Mouse (Mus musculus) layer of hippocampus, adult 2 months (tissue): Measurements from ENCODE around the gene Myo19. TPM values are rescaled to one million over a fixed set of nuclear protein-coding genes. Genes with fewer than 3 reads are reported as not detected.

Experiments used
- DNase-seq, 2 experiments: peaks; one replicate each; pipeline ENCODE4 v3.0.0; 2022; ENCODE audit warnings: low spot score in 2 of 2
- H3K27ac ChIP-seq: fragments of 200-600 bp; 2 replicates; pipeline ENCODE4 v1.8.1; 2022
- H3K4me3 ChIP-seq: fragments of 200-600 bp; 2 replicates; pipeline ENCODE4 v1.8.1; 2022; ENCODE audit warnings: mild to moderate bottlenecking
- CTCF ChIP-seq: fragments of 200-600 bp; conservative IDR thresholded peaks from 2 replicates; pipeline ENCODE4 v1.8.1; 2022; ENCODE audit warnings: antibody characterized with exemption, mild to moderate bottlenecking, moderate library complexity
- microRNA-seq, 2 experiments: library from miRNA; unstranded; fragments of <30 nt; microRNA quantifications; one replicate each; pipeline ENCODE4 v1.2.0; 2021
- total RNA-seq, 2 experiments: library from RNA; stranded (reverse); gene quantifications; 2 replicates each; pipeline ENCODE4 v1.2.3; 2021

The Myo19 gene
- total RNA-seq, 2 experiments from 2014 or later, result 8.9 to 11.5 TPM

DNA sequence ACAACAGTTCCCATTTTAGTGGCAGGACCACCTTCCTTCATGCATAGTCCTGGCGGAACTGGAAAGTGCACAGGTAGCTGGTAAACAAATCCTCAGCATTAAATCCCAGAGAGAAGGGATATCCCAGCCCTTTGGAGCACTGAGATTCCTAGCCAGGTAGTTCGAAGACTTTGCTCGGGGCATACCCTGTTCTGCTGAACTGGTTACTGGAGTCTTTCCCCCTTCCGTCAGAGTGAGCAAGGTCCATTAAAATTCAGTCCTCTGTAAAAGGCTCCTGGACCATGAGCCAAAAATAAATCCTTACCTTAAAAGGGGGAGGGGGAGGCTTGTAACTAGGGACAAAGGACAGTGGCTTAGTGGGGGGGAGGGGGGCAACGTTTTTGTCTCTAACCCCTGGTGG lies 79.2 kb downstream of the Myo19 start:
- H3K27ac ChIP-seq, result peak overlapping the region; percentile 70; the same call in 1 of the 2 replicates
- H3K4me3 ChIP-seq, result peak overlapping the region; percentile 73
- no peak for TF ChIP-seq CTCF
- DNase-seq, result no peak

DNA sequence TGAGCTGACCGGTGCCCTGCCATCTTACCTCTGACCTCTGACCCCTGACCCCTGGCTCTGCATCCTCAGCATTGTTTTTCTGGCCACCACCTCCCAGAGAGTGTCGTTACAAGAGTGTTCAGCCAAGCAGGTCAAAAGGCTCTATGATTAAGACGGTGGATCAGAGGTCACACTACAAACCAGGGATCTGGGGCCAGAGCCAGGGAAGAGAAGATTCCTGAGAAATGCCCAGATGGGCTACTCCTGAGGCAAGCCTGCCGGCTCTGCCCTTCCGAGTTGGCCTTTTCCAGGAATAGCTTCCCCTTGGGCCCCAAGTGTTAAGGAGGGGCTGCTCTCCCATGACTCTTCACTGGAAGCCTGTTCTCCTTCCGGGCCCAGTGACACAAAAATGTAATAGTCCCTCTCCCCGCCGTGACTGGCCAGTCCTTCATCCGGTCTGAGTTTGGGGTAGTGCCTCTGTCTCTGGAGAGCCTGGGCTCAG lies 79.8 kb downstream of the Myo19 start:
- TF ChIP-seq CTCF, result no peak
- Histone ChIP-seq H3K4me3 (peak overlapping the region; percentile 73), H3K27ac (peak overlapping the region; percentile 70)
- no peak for DNase-seq

DNA sequence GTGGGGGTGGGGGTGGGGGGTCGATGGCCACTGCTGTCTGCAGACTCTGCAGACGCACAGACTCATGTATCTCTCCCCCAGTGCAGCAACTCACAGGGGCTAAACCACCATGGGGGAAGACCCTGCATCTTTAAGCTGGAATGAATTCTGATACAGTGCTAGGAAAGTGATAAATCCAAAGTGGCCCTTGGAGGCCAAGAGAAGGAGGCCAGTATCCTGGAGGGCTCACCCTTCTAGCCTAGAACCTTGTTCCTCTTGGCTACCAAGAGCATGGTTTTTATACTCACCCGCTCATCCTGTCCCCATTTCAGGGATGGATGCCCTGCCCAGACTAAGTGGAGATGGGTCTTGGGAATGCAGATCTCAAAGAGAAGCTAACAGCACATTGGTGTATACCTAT lies 80.3 kb downstream of the Myo19 start:
- TF ChIP-seq CTCF, result no peak
- peak overlapping the region; percentile 73; the same call in 1 of the 2 replicates for H3K4me3 ChIP-seq
- DNase-seq, result no peak
- peak overlapping the region; percentile 70 for H3K27ac ChIP-seq

DNA sequence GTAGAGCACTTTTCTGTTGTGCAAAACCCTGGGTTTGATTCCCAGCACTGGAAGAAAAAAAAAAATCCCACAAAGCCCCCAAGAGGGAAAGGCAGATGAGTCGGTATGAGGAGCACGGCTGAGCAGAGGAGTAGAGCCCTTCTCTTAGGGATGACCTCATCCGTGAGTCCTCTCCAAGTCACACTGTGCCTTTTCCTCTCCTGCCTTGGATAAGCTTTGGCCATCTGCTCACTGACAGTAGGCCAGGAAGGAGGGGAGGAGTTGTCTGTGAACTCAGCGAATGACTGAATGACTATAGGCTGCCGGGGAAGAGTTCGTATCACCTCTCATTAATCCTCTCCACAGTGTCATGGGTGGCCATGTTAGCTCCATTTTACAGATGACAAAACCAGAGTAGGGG lies 80.8 kb downstream of the Myo19 start:
- Histone ChIP-seq H3K4me3 (no peak overlapping the region), H3K27ac (no peak overlapping the region; the same call in 1 of the 2 replicates)
- no peak for TF ChIP-seq CTCF
- no peak for DNase-seq

Small RNA genes lying within 50 kb of the gene (microRNA-seq; reads per million reads assigned to microRNA genes)
- gene Gm23564, result 0 reads per million in 2 experiments

Other genes with a start within 250 kb of the Myo19 start
- 10 to 100 TPM in 1 of 2 experiments, 1 to 10 TPM in 1; 8.5 to 16.7 TPM for gene Mrm1, start 60.6 kb upstream of the Myo19 start, total RNA-seq
- 1 to 10 TPM; 6.2 TPM for gene Dhrs11, start 51.2 kb upstream of the Myo19 start, total RNA-seq
- gene Ggnbp2, start 9.3 kb upstream of the Myo19 start, total RNA-seq, result 10 to 100 TPM; 87.7 to 92.2 TPM
- 1 to 10 TPM; 7.4 to 7.5 TPM for gene Pigw, start 137 bp downstream of the Myo19 start, total RNA-seq
- 10 to 100 TPM; 30.7 to 32.1 TPM for gene Znhit3, start 36.2 kb downstream of the Myo19 start, total RNA-seq
- gene Car4, start 77.6 kb downstream of the Myo19 start, total RNA-seq, result 10 to 100 TPM; 67.0 to 73.9 TPM